In the genomic region with DNA sequence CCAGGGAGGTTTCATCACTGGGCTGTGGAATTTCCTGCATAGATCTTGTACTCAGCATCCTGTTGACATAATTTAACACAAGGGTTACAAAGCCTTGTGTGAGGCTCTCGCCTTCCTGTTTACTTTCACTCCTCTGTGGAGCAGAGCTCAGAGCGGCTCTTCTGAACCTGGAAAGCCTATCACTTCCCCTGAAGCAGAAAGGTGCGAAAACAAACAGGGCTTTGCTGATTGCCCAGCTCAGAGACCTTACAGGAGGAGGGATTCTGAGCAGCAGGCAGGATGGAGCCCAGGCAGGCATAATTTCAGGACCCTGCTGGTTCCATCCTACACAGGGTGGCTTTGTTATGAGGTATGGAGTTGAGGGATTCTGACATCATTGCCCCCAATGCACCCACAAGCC, we compare ENCODE assay signal across 11 mouse cellular contexts.
DNase-seq lines count a peak whose midpoint lies in the region; ATAC-seq and TF ChIP-seq lines count a peak whose summit lies in the region.
"Had no signal": no experiment of that assay in that cellular context is flagged by ENCODE, and none has a peak within 500 bp of the region (broad histone marks: within the 10 kb centered on the region; RNA-seq: fewer than 3 reads in every experiment).

No protein-coding gene starts in this region.

- peak; percentile 62 for ATAC-seq in forebrain, embryonic 12.5 days (ENCODE audit: low FRiP score)
- no peak for ATAC-seq in forebrain, embryonic 11.5 days (replicated peaks; ENCODE audit: low FRiP score)
- peak; percentile 80 for ATAC-seq in lung, embryonic 16.5 days (ENCODE audit: low read depth)
- ATAC-seq in limb, embryonic 12.5 days (ENCODE audit: insufficient number of reproducible peaks, insufficient read depth, low FRiP score, low TSS enrichment, low read depth), result peak; percentile 64; the same call in 1 of the 2 replicates
- ATAC-seq in stomach, embryonic 16.5 days (ENCODE audit: insufficient read depth, low FRiP score), result peak; percentile 80

- H3K36me3 ChIP-seq in forebrain, embryonic 12.5 days (replicated peaks), result no peaks in the 10 kb centered on the region
- H3K36me3 ChIP-seq in forebrain, embryonic 11.5 days (ENCODE audit: control insufficient read depth, insufficient read depth, low read length), result no peaks in the 10 kb centered on the region
- no peaks in the 10 kb centered on the region for H3K36me3 ChIP-seq in lung, embryonic 16.5 days (ENCODE audit: control insufficient read depth, insufficient read depth, low read length)
- H3K36me3 ChIP-seq in limb, embryonic 12.5 days, result no peaks in the 10 kb centered on the region
- no peaks in the 10 kb centered on the region for H3K36me3 ChIP-seq in stomach, embryonic 16.5 days (ENCODE audit: control insufficient read depth, insufficient read depth, low read length)

- no peak for TF ChIP-seq CTCF in lung, adult 2 months (IDR thresholded peaks at IDR 0.05; ENCODE audit: insufficient read depth, low read length)

- TF ChIP-seq POLR2A in lung, adult 2 months (IDR thresholded peaks at IDR 0.05; ENCODE audit: borderline replicate concordance, extremely low read depth, low read depth, low read length), result no peak

- H3K4me2 ChIP-seq in forebrain, embryonic 12.5 days, result no peak overlapping the region
- H3K4me2 ChIP-seq in forebrain, embryonic 11.5 days (ENCODE audit: low read depth, low read length, severe bottlenecking), result no peak overlapping the region
- peak overlapping the region; percentile 7; the same call in 1 of the 2 replicates for H3K4me2 ChIP-seq in lung, embryonic 16.5 days (ENCODE audit: low read depth, low read length)
- peak overlapping the region; percentile 28 for H3K4me2 ChIP-seq in limb, embryonic 12.5 days
- H3K4me2 ChIP-seq in stomach, embryonic 16.5 days (ENCODE audit: low read depth, low read length), result peak overlapping the region; percentile 5; the same call in 1 of the 2 replicates

- 48% methylated on average over 3 of the region's 3 CpGs for WGBS in forebrain, embryonic 12.5 days
- WGBS in forebrain, embryonic 11.5 days, result 49% methylated on average over 3 of the region's 3 CpGs
- WGBS in lung, embryonic 16.5 days, result 25% methylated on average over 3 of the region's 3 CpGs
- WGBS in lung, adult 2 months, result 20% methylated on average over 3 of the region's 3 CpGs
- 18% methylated on average over 3 of the region's 3 CpGs for WGBS in limb, embryonic 12.5 days
- 34% methylated on average over 3 of the region's 3 CpGs for WGBS in stomach, embryonic 16.5 days

- H3K4me1 ChIP-seq in forebrain, embryonic 12.5 days, result peaks cover 18% of the 10 kb centered on the region
- H3K4me1 ChIP-seq in forebrain, embryonic 11.5 days (replicated peaks; ENCODE audit: control insufficient read depth, insufficient read depth, low read length), result no peaks in the 10 kb centered on the region
- H3K4me1 ChIP-seq in lung, embryonic 16.5 days (replicated peaks; ENCODE audit: control insufficient read depth, insufficient read depth, low read length), result peaks cover 12% of the 10 kb centered on the region; the same call in 1 of the 2 replicates
- H3K4me1 ChIP-seq in lung, adult 2 months (ENCODE audit: control insufficient read depth, insufficient read depth, low read length), result no peaks in the 10 kb centered on the region
- H3K4me1 ChIP-seq in limb, embryonic 12.5 days (replicated peaks), result peaks cover 9% of the 10 kb centered on the region
- no peaks in the 10 kb centered on the region for H3K4me1 ChIP-seq in stomach, embryonic 16.5 days (ENCODE audit: control insufficient read depth, insufficient read depth, low read length)

- no peak overlapping the region for H3K4me3 ChIP-seq in forebrain, embryonic 12.5 days (replicated peaks)
- no peak overlapping the region for H3K4me3 ChIP-seq in forebrain, embryonic 11.5 days (ENCODE audit: low read depth, low read length)
- no peak overlapping the region for H3K4me3 ChIP-seq in lung, embryonic 16.5 days (ENCODE audit: low read length)
- no peak overlapping the region for H3K4me3 ChIP-seq in lung, adult 2 months (replicated peaks; ENCODE audit: extremely low read depth, low read depth, low read length)
- H3K4me3 ChIP-seq in limb, embryonic 12.5 days (replicated peaks), result no peak overlapping the region
- no peak overlapping the region for H3K4me3 ChIP-seq in stomach, embryonic 16.5 days (replicated peaks; ENCODE audit: low read length)

- H3K9me3 ChIP-seq in forebrain, embryonic 12.5 days, result no peaks in the 10 kb centered on the region
- no peaks in the 10 kb centered on the region for H3K9me3 ChIP-seq in forebrain, embryonic 11.5 days (ENCODE audit: control insufficient read depth, low read length)
- H3K9me3 ChIP-seq in lung, embryonic 16.5 days (ENCODE audit: control insufficient read depth, low read length), result no peaks in the 10 kb centered on the region
- H3K9me3 ChIP-seq in limb, embryonic 12.5 days, result no peaks in the 10 kb centered on the region
- H3K9me3 ChIP-seq in stomach, embryonic 16.5 days (replicated peaks; ENCODE audit: control insufficient read depth, low read length), result no peaks in the 10 kb centered on the region

- H3K27ac ChIP-seq in forebrain, embryonic 12.5 days, result no peak overlapping the region
- no peak overlapping the region for H3K27ac ChIP-seq in forebrain, embryonic 11.5 days (ENCODE audit: low read depth, low read length)
- peak overlapping the region; percentile 45 for H3K27ac ChIP-seq in lung, embryonic 16.5 days (ENCODE audit: low read length)
- H3K27ac ChIP-seq in limb, embryonic 12.5 days, result no peak overlapping the region
- H3K27ac ChIP-seq in stomach, embryonic 16.5 days (ENCODE audit: low read length), result no peak overlapping the region

- H3K27me3 ChIP-seq in forebrain, embryonic 12.5 days, result no peaks in the 10 kb centered on the region
- no peaks in the 10 kb centered on the region for H3K27me3 ChIP-seq in forebrain, embryonic 11.5 days (ENCODE audit: control insufficient read depth, insufficient read depth, low read length)
- no peaks in the 10 kb centered on the region for H3K27me3 ChIP-seq in lung, embryonic 16.5 days (ENCODE audit: control insufficient read depth, insufficient read depth, low read depth, low read length)
- H3K27me3 ChIP-seq in limb, embryonic 12.5 days, result peaks cover 10% of the 10 kb centered on the region
- H3K27me3 ChIP-seq in stomach, embryonic 16.5 days (ENCODE audit: control insufficient read depth, insufficient read depth, low read length), result no peaks in the 10 kb centered on the region

- DNase-seq in forebrain, embryonic 11.5 days (ENCODE audit: low spot score), result no peak
- no peak for DNase-seq in lung, adult 2 months
- no peak for DNase-seq in adrenal gland, postnatal 36 days
- DNase-seq in urinary bladder, postnatal 4 days (ENCODE audit: low spot score in 2 of 2), result no peak
- DNase-seq: gastrocnemius, postnatal 10 days; kidney, adult 2 months; spleen, adult 18-20 months had no signal

- no peak overlapping the region for H3K9ac ChIP-seq in forebrain, embryonic 12.5 days
- no peak overlapping the region for H3K9ac ChIP-seq in forebrain, embryonic 11.5 days (ENCODE audit: low read length)
- H3K9ac ChIP-seq in lung, embryonic 16.5 days (ENCODE audit: low read length), result no peak overlapping the region
- no peak overlapping the region for H3K9ac ChIP-seq in limb, embryonic 12.5 days (replicated peaks)
- H3K9ac ChIP-seq in stomach, embryonic 16.5 days (ENCODE audit: low read length), result no peak overlapping the region

Comparison
In these comparisons a context has a peak if more than half of its experiments do, and no peak if none do; other contexts are left out.
1. H3K4me2 ChIP-seq: peak in lung, embryonic 16.5 days (single experiment), limb, embryonic 12.5 days (single experiment) and stomach, embryonic 16.5 days (single experiment); none in forebrain, embryonic 12.5 days (single experiment) and forebrain, embryonic 11.5 days (single experiment).